Mouse (Mus musculus) left cerebral cortex, adult 2 months (tissue): ENCODE results near the gene E2f6. TPM values are rescaled to one million over a fixed set of nuclear protein-coding genes. Genes with fewer than 3 reads are reported as not detected.
A peak's percentile ranks its signal among the peaks of the same experiment; 100 is the strongest.

ENCODE experiments used
- DNase-seq, 2 experiments: peaks; one replicate each; pipeline ENCODE4 v3.0.0; 2021 to 2022; ENCODE audit warnings: low spot score in 2 of 2, mixed read lengths in 1 of 2; ENCODE audit errors: extremely low spot score in 1 of 2
- H3K27ac ChIP-seq: fragments of 200-600 bp; 2 replicates; pipeline ENCODE4 v1.8.1; 2022
- H3K4me3 ChIP-seq: fragments of 200-600 bp; 2 replicates; pipeline ENCODE4 v1.8.1; 2022
- CTCF ChIP-seq: fragments of 200-600 bp; IDR thresholded peaks from 2 replicates; pipeline ENCODE4 v1.8.1; 2022; ENCODE audit warnings: antibody characterized with exemption, mild to moderate bottlenecking, moderate library complexity
- intact Hi-C: fragments of 180-260 bp; cut with DNase I; formaldehyde crosslinking; loops from one replicate; pipeline ENCODE4 v1.15.1; 2025
- total RNA-seq, 2 experiments: library from RNA; stranded (reverse); gene quantifications; 2 replicates each; pipeline ENCODE4 v1.2.3; 2021

E2f6 gene
- total RNA-seq, 2 experiments from 2014 or later, result 38.1 to 45.8 TPM

DNA sequence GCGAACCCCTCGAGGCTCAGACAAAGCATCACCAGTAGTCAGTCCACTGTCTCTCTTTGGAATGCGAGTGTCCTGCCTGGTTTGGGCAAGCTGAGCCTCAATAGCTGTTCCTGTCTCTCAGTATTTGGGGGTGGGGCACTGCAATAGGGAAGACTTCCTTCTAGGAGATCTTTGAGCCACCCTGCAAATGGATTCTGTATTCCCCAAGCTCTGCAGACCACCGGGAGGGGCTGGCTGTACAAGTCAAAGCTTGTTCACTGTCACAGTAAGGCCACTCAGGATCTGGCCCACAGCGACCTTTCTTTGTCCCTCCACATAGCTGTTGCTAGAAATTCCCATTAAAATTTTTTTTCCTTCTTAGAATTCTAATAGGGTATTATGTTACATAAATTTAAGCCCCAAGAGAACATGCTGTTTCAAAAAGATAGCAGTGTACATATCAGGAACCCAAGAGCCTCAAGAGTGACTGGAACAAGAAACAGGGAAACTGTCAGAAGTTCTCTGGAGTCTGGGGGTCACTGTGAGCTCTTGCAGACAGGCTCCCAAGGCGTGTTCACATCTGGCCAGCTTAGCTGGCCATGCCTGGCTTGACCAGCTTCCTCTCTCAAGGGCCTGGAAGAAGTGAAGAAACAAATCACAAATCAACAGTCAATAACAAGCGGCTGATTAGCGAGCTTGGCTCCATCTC lies 58.5 kb downstream of the E2f6 start:
- Histone ChIP-seq H3K27ac (no peak overlapping the region), H3K4me3 (no peak overlapping the region)
- intact Hi-C loops, result no loop called here
- no peak for TF ChIP-seq CTCF
- DNase-seq, result no peak

DNA sequence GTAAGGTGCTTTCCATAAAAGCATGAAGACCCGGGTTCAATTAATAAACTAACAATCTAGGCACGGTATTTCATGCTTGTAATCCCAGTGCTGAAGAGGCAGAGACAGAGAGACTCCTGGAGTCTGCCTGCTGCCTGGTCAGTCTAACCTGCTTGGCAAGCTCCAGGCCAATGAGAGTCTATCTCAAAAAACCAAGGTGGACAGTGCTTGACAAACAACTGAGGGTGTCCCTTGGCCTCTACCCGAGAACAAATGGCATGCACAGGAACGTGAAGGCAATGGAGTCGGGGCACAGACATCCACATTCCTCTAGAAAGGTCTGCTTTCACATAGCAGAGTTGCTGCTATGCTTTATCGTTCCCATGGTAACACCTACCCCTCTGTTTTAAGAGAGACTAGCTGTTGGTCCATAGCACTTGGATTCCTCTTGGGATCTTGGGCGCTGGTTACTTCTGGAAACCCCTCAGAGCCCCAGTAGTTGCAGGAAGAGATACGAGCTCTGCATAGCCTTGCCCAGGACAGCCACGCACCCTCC lies 59.2 kb downstream of the E2f6 start:
- TF ChIP-seq CTCF, result no peak
- DNase-seq, result no peak
- Histone ChIP-seq H3K27ac (peak overlapping the region; percentile 63; the same call in 1 of the 2 replicates), H3K4me3 (no peak overlapping the region)
- intact Hi-C loops, result no loop called here

DNA sequence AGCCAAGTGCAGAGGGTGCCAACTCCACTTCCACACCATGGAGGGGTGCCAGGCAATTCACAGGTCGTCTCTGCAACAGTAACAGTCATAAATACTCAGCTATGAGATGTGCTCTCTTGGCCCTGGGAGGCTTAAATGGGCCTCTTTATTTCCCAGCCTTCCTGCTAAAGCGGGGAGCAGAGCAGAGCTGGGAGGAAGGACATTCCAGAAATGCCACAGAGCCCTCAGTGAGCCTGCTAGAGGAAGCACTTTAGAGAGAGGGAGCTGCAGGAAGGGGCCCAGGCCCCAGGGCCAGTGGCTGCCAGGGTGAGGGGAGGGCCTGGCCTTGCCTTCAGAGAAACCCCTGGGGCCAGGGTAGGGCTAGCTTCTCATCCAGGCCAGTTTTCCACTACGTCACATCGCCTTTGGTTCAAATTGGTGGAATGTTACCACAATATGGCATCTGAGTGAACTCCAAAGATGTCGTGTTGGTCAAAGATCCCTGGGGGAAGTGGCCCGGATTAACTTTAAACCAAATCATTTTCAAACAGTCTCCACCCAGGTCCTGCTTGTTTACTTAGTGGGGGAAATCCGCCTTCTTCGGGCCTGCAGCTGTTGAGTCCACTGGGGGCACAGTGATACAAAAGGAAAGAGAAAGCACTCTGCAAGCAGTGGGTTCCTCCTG lies 59.8 kb downstream of the E2f6 start:
- TF ChIP-seq CTCF, result no peak
- intact Hi-C loops, result no loop called here

DNA sequence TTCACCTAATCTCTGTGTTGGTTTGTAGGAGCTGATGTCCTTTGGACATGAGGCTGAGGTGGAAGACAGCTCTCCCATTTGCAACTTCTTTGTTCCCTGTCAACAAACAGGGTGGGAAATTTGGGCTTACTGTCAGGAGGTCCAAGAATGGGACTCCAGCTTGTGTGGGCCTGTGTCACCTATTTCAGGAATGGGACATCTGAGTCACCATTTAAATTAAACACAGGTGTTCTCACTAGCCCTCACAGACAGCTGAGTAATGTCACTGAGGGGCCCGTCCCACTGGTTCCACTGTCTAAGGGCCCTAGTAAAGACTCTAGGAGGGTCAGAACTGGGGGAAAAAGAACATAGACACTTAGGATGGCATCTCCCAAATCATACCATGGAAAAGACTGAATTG lies 61.2 kb downstream of the E2f6 start:
- H3K27ac ChIP-seq, result no peak overlapping the region
- intact Hi-C loops, result no loop called here
- no peak for DNase-seq
- no peak for TF ChIP-seq CTCF
- H3K4me3 ChIP-seq, result no peak overlapping the region

More for the DNA sequence above, 59.8 kb downstream of the E2f6 start:
- H3K27ac ChIP-seq, result peak overlapping the region; percentile 63
- H3K4me3 ChIP-seq, result no peak overlapping the region
- no peak for DNase-seq

DNA sequence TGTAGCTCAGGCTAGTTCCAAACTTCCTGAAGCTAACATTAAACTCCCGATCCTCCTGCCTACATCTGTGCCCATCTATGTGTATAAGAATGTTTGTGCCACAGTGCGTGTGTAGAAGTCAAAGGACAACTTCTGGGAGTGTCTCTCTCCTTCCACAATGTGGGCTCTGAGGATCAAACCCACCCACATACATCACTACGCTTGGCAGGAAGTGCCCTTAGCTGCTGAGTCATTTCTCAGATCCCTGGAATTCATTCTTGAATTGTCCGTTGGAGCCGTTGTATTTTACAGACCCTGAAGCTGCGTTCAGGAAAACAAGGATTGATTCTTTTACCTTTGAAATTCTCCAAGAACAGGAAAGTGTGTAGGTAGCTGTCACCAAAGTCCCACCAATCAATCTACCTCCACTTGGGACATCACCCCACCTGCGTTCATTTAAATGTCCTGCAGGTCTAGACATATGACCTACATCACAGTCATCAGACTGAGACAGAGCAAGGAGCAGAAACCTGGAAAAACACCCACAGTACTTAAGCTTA lies 62.2 kb downstream of the E2f6 start:
- TF ChIP-seq CTCF, result no peak
- DNase-seq, result no peak
- intact Hi-C loops, result no loop called here

DNA sequence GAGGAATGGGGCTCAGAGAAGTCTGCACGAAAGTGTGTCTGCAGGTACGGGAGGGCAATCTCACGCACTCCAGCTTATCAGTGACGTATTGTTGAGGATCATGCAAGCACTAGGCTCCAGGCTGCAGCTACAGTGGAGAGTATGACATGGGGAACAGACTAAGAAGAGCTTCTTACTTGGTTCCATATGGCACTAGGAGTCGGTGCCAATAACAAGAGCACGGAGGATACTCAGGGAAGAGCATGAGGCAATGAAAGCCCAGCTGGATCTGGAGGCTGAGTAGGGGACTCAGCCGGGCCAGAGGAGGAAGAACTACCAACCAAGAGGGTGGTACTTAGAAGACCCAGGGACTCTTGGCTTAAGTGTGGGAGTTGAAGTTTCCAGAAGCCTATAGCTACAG lies 62.8 kb downstream of the E2f6 start:
- no peak for DNase-seq
- H3K27ac ChIP-seq, result peak overlapping the region; percentile 72
- intact Hi-C loops, result no loop called here
- TF ChIP-seq CTCF, result no peak
- no peak overlapping the region for H3K4me3 ChIP-seq

More for the DNA sequence above, 62.2 kb downstream of the E2f6 start:
- Histone ChIP-seq H3K4me3 (no peak overlapping the region), H3K27ac (peak overlapping the region; percentile 72)

DNA sequence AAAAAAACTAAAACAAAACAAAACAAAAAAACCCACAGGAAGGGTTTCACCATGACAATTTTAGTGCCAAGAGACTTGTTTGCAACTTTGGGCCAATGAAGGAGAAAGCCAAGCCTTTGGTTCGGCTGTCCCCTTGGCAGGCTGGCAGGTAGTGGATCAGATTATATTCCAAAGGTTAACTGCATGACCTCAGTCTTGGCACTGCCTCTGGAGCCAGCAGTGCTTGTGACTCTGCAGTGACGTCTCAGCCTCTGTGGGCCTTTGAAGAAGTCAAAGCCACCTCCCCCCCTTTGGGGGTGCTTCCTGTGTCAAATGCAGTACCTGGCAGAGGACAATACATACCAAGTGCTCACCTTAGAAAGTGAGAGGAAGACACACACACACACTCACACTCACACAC lies 63.3 kb downstream of the E2f6 start:
- no peak for DNase-seq
- intact Hi-C loops, result no loop called here
- Histone ChIP-seq H3K27ac (no peak overlapping the region), H3K4me3 (no peak overlapping the region)
- TF ChIP-seq CTCF, result no peak

DNA sequence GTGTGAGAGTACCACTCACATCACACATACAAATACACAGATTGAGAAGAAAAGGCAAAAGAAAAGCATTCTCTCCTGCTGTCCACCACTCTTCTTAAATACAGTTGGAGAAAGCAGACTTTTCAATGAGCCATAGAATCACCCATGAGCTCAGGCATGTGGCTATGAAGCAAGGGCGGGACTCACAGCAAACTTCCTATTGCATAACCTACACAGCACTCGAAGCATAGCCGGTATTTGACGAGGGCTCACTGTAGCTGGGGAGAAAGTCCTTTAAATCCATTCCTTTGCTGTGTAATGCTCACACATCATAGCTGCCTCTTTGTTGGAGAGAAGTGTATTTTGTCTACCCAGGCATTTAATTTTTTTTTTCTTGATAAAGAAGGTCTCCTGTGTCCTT lies 64.5 kb downstream of the E2f6 start:
- intact Hi-C loops, result no loop called here
- no peak for DNase-seq
- Histone ChIP-seq H3K4me3 (no peak overlapping the region), H3K27ac (peak overlapping the region; percentile 76)
- TF ChIP-seq CTCF, result no peak

DNA sequence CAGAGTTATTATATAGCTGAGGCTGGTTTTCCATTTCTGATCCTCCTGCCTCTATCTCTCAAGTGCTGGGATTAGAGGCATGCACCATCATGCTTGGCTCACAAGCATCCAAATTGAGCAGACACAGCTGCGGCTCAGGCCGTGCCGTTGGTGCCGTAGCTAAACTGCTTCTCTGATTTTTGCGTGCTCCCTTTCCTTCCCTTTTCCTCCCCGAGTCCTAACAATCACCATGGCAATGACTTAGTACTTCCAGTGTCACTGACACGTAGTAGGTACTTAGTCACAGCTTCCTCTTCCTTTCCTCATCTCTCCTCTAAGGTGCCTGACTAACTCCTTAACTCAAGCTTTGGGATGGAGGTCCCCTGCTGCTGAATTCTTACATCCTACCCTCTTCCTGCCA lies 64.9 kb downstream of the E2f6 start:
- DNase-seq, result no peak
- intact Hi-C loops, result no loop called here
- Histone ChIP-seq H3K27ac (peak overlapping the region; percentile 76), H3K4me3 (no peak overlapping the region)
- no peak for TF ChIP-seq CTCF

DNA sequence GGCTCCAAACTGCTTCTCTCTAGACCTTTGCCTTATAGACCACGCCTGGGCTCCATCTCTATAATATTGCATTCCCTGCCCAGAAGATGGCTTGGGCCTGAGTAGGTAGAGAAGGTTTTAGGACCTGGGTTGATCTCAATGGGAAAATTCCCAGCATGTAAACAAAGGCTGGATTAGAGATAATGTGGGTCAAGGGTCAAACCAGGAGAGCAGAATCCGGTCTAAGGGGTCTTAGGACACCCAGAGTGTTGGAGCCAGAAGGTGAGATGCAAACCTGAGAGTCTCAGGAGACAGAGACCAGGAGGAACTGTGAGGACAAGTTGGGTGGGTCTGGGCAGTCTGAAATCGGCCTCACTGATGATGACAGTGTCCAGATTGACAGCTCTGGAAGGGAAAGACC lies 65.9 kb downstream of the E2f6 start:
- Histone ChIP-seq H3K4me3 (no peak overlapping the region), H3K27ac (peak overlapping the region; percentile 75)
- intact Hi-C loops, result no loop called here
- TF ChIP-seq CTCF, result no peak
- DNase-seq, result no peak

DNA sequence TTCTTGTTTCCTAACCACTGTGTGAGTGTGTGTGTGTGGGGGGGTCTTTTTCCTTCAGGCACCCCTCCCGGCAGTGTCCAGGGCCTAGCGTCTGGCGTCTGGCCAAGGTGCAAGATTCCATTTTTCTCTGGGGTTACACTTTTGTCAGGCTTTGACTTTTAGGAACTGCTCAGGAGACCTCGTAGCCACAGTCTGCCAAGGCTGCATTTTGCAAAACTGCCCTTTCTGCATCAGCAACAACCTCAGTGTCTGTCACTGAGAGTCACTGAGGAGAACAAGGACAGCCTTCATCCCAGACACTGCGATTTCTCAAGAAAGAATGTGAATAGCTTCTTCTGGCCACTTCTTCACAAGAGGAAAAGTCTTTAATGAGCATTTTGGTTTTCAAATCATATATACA lies 66.4 kb downstream of the E2f6 start:
- H3K27ac ChIP-seq, result peak overlapping the region; percentile 75
- H3K4me3 ChIP-seq, result no peak overlapping the region
- TF ChIP-seq CTCF, result no peak
- intact Hi-C loops, result no loop called here
- DNase-seq, result no peak

DNA sequence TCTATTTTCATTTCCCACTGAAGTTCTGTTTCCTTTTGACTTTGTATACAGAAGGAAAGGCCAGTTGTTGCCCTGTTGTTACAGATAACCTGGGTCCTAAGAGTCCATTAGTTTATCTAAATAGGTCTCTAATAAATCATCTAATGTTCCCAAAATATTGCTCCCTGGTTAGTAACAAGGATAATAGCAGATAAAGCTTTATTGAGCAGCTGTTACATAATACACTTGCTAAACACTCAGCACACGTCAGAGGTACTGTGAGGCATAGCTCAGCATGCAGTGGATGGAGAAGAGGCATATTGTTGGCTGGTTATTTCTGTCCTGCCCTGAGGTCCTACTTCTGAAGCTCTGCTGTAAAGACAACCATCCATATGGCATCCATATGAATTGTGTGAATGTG lies 66.9 kb downstream of the E2f6 start:
- TF ChIP-seq CTCF, result no peak
- peak overlapping the region; percentile 75 for H3K27ac ChIP-seq
- no peak for DNase-seq
- intact Hi-C loops, result no loop called here
- H3K4me3 ChIP-seq, result no peak overlapping the region
